Mouse (Mus musculus) limb, embryonic 12.5 days (tissue): ENCODE results near the gene Ptk6. TPM values are rescaled to one million over a fixed set of nuclear protein-coding genes. Genes with fewer than 3 reads are reported as not detected.

ENCODE experiments used
- ATAC-seq: fragments of 200-750 bp; cut with Nextera tagmentation; 2 replicates; pipeline ENCODE4 v1.8.0; 2017; ENCODE audit warnings: low read depth, moderate TSS enrichment; ENCODE audit not compliant: insufficient number of reproducible peaks, insufficient read depth, low FRiP score, low TSS enrichment
- H3K27ac ChIP-seq: fragments of 300-500 bp; sonication (generic); 2 replicates; pipeline ENCODE4 v1.5.1; 2016; ENCODE audit warnings: mild to moderate bottlenecking, moderate library complexity
- H3K27me3 ChIP-seq: fragments of 300-500 bp; sonication (generic); 2 replicates; pipeline ENCODE4 v1.6.1; 2016; ENCODE audit warnings: mild to moderate bottlenecking, moderate library complexity
- H3K36me3 ChIP-seq: fragments of 300-500 bp; sonication (generic); 2 replicates; pipeline ENCODE4 v1.6.1; 2016; ENCODE audit warnings: mild to moderate bottlenecking, moderate library complexity
- H3K4me1 ChIP-seq: fragments of 300-500 bp; sonication (generic); replicated peaks from 2 replicates; pipeline ENCODE4 v1.6.1; 2016
- H3K4me2 ChIP-seq: fragments of 300-500 bp; sonication (generic); 2 replicates; pipeline ENCODE4 v1.6.1; 2016; ENCODE audit warnings: mild to moderate bottlenecking, moderate library complexity
- H3K4me3 ChIP-seq: fragments of 300-500 bp; sonication (generic); replicated peaks from 2 replicates; pipeline ENCODE4 v1.5.1; 2016; ENCODE audit warnings: mild to moderate bottlenecking
- H3K9ac ChIP-seq: fragments of 300-500 bp; sonication (generic); replicated peaks from 2 replicates; pipeline ENCODE4 v1.6.1; 2016; ENCODE audit warnings: mild to moderate bottlenecking, moderate library complexity
- H3K9me3 ChIP-seq: fragments of 300-500 bp; sonication (generic); 2 replicates; pipeline ENCODE4 v1.6.1; 2016; ENCODE audit warnings: mild to moderate bottlenecking, moderate library complexity
- WGBS: fragments of 180-500 bp; shearing (Covaris S2); methylation state at CpG from one replicate; pipeline ENCODE4 v1.1.7; 2016; 5-methylcytosine and 5-hydroxymethylcytosine counted together
- polyA plus RNA-seq: library from polyadenylated mRNA; unstranded; fragments of >200 nt; fragmentation: Nextera tagmentation; extraction: Ambion mirVana; gene quantifications from 2 replicates; pipeline ENCODE4 v1.2.1, GENCODE M21; 2016

Gene Ptk6
- polyA plus RNA-seq, 1 experiment from 2014 or later = not detected

DNA sequence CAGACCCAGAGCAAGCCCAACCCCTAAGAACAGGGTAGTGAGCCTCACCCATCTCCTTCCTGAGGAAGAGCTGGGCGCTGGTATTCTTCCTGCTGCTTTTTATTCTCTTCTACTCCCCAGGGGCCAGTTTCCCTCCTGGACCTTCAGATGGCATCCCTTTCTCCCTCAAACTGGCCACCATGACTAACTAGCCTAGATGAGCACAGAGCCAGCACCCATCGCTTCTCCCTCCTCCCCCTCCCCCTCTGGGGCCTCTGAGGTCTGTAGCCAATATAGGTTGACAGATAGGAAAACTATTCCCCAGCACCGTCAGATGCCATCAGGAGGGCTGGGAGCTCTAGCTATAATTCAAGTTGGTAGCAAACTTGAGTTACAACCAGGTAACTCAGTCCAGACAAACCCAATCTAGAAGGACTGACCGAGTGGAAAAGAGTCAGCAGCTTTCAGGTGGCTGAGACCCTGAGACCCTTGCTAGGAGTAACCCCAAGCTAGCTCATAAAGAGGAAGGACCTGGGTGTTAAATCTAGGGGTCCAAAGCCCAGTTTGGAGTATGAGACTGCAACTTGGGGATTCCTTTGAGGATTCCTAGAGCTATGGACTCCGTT, 16.4 kb upstream of the Ptk6 start:
- H3K4me2 ChIP-seq = peak overlapping the region; percentile 62
- no peaks in the 10 kb centered on the region for H3K36me3 ChIP-seq
- WGBS = 41% methylated on average over 5 of the region's 5 CpGs
- ATAC-seq = no peak
- H3K9ac ChIP-seq = no peak overlapping the region
- no peak overlapping the region for H3K4me3 ChIP-seq
- H3K27ac ChIP-seq = peak overlapping the region; percentile 89
- H3K4me1 ChIP-seq = peaks cover 21% of the 10 kb centered on the region
- peaks cover 6% of the 10 kb centered on the region for H3K27me3 ChIP-seq
- no peaks in the 10 kb centered on the region for H3K9me3 ChIP-seq

DNA sequence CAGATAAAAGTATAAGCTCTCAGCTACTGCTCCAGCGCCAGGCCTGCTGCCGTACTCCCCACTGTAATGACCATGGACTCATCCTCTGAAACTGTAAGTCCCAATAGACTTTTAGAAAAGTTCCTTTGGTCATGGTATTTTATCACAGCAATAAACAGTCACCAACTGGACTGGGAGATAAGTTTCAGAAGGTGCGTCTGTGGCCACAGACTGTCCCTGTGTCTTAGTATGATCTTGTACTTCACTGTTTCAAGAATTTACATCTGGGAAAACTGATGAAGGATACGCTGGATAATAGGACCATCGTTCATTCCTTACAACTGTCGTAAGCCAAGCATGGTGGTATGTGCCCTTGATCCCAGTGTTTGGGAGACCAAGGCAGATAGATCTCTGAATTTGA, 13.4 kb upstream of the Ptk6 start:
- no peak overlapping the region for H3K4me2 ChIP-seq
- H3K36me3 ChIP-seq = no peaks in the 10 kb centered on the region
- no peak for ATAC-seq
- peaks cover 38% of the 10 kb centered on the region for H3K4me1 ChIP-seq
- no peaks in the 10 kb centered on the region for H3K9me3 ChIP-seq
- WGBS = 87% methylated on average over 6 of the region's 6 CpGs
- peaks cover 36% of the 10 kb centered on the region for H3K27me3 ChIP-seq
- no peak overlapping the region for H3K27ac ChIP-seq
- H3K4me3 ChIP-seq = no peak overlapping the region
- H3K9ac ChIP-seq = no peak overlapping the region

DNA sequence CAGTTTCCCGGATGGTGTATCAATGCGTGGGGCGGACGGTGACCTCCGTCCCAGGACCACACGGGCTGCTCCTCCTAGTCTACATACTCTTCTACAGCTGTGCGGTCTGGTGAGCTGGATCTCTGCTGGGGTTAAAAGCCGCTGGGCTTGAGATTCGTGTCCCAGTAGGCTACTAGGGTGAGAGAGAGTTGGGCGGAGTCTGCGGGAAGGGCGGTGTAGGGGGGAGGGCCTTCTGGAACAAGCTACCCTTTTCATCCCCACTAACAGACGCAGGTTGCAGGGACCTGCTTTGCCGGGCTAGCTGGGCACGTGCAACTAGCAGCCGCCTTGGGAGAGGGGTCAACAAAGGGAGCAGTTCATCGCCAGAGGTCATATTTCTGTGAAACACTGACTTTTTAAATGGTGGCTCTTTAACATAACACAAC, 10.4 kb upstream of the Ptk6 start, which contains the start of gene Srms:
TSS of gene Srms (minus strand) at position 165 of the 425 bp plus-strand sequence.
- H3K27ac ChIP-seq = no peak within 1 kb of the TSS
- peak; percentile 76 for ATAC-seq
- under 1% methylated on average over 17 of the region's 17 CpGs for WGBS
- H3K9me3 ChIP-seq = no peaks in the 10 kb centered on the region
- H3K4me2 ChIP-seq = peak within 1 kb of the TSS; percentile 63
- no peaks in the 10 kb centered on the region for H3K36me3 ChIP-seq
- H3K4me1 ChIP-seq = peaks cover 17% of the 10 kb centered on the region
- peak within 1 kb of the TSS; percentile 36 for H3K4me3 ChIP-seq
- peak within 1 kb of the TSS; percentile 45 for H3K9ac ChIP-seq
- peaks cover 43% of the 10 kb centered on the region for H3K27me3 ChIP-seq

DNA sequence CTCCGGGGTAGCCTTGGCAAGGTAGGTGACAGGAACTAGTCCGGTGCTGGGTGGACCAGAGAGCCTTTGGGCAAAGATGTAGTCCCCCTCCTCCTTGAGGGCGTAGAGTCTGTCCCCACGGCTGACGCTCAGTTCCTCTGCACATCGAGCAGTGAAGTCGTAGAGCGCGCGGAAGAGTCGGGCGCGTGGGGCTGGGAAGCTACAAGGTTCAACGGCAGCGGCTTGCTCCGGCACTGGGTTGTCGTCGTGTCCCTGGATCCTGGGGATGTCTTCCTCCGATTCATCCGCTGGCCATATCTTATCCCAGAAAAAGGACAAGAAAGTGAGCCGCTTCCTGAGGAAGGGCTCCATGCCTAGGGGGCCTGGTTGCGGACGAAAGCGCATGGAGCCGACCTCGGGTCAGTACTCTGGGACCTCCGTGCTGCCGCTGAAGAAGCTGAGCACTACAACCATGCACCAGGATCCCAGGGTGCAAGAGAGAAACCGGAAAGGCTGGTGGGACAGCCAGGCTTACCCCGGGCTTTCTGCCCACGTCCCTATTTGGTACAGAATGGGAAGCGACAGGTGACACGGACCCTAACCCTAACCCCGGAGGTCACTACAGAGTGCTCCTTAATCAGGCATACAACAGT, 9.9 kb upstream of the Ptk6 start:
- peak overlapping the region; percentile 45 for H3K9ac ChIP-seq
- 3% methylated on average over 34 of the region's 34 CpGs for WGBS
- peak overlapping the region; percentile 63 for H3K4me2 ChIP-seq
- H3K4me1 ChIP-seq = peaks cover 17% of the 10 kb centered on the region
- no peaks in the 10 kb centered on the region for H3K36me3 ChIP-seq
- H3K27ac ChIP-seq = no peak overlapping the region
- peak; percentile 24; the same call in 1 of the 2 replicates for ATAC-seq
- H3K9me3 ChIP-seq = no peaks in the 10 kb centered on the region
- H3K27me3 ChIP-seq = peaks cover 43% of the 10 kb centered on the region
- H3K4me3 ChIP-seq = peak overlapping the region; percentile 36

DNA sequence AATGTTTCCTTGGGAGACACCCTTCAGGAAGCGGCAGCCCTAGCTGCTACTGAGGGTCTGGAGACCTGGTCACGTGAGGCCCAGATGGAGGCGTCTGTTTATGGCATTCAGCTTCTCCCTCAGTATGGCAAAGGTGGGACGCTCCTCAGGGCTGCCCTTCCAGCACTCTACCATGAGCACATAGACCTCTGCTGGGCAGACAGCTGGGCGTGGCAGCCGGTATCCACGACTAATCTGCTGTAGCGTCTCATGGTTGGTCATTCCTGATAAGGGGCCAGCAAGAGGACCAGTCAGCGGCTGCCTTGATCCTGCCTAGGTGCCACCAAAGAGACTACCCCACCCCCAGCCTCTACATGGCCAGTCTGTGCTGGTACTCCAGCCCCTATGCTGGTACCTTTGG, 3.5 kb upstream of the Ptk6 start:
- Histone ChIP-seq H3K4me2 (no peak overlapping the region), H3K27me3 (peaks cover 8% of the 10 kb centered on the region), H3K4me3 (no peak overlapping the region), H3K4me1 (no peaks in the 10 kb centered on the region), H3K36me3 (no peaks in the 10 kb centered on the region), H3K9me3 (no peaks in the 10 kb centered on the region), H3K9ac (no peak overlapping the region), H3K27ac (no peak overlapping the region)
- WGBS = 76% methylated on average over 9 of the region's 9 CpGs
- no peak for ATAC-seq

DNA sequence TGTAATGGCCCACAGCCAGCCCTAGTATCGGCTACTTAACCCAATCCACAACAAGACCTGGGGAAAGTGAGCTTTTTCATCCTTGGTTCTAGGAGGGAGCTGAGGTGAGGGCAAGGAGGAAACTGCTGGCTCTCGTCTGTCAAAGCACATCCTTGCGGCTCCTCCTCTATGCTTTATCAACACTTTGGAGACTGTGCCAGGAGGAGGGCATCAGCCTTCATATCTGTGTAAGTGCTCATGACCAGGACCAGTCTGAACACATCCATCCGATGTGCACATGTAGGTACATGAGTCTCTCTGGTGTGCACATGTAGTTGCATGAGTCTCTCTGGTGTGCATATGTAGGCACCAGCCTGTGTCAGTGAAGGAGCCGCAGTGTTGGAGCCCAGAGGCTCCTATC, 3.1 kb upstream of the Ptk6 start:
- H3K27me3 ChIP-seq = 0 out of 2 replicates have a peak, but pooled peaks cover 5% of the 10 kb centered on the region
- no peak overlapping the region for H3K4me3 ChIP-seq
- 0 out of 2 replicates have a peak, but pooled peaks have one; percentile 42 for ATAC-seq
- H3K9ac ChIP-seq = no peak overlapping the region
- no peak overlapping the region for H3K27ac ChIP-seq
- no peaks in the 10 kb centered on the region for H3K36me3 ChIP-seq
- no peaks in the 10 kb centered on the region for H3K4me1 ChIP-seq
- H3K4me2 ChIP-seq = no peak overlapping the region
- 84% methylated on average over 5 of the region's 5 CpGs for WGBS
- H3K9me3 ChIP-seq = no peaks in the 10 kb centered on the region

DNA sequence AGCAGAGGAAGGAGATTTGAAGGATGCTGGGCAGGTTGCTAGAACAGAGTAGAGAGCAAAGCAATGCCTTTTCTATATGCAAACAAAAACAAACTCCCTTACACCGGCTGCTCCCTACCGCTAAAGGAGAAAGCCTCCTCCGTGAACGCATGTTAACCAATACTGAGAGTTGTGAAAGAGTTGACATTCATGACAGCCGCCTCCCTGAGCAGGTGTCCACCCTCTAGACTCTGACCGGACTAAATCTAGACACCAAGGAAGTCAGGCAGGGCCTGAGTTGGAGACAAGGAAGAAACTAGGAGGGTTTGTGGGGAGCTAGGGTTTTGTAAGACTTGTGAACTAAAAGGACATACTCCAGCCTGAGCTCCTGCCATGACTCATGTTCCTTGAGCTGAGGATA, 297 bp upstream of the Ptk6 start:
- 85% methylated on average over 6 of the region's 6 CpGs for WGBS
- no peak overlapping the region for H3K4me3 ChIP-seq

DNA sequence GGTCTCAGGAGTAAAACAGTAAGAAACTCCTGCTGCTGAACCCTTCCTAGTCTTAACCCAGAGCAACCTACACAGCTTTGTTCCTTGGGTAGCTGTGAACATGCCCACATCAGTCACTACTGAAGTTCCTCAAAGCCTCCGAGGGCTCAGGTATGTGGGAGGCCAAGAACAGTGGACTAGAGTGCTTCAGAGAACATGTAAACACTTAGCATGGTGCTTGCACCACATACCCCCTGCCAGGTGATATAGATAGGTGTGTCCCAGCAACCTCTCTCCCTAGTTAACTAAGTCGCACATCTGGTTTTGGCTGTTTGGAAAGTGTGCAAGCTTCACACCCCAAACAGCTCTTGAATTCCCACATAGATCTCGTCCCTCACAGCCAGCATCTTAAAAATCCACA, 983 bp downstream of the Ptk6 start:
- Histone ChIP-seq H3K4me3 (no peak overlapping the region), H3K36me3 (no peaks in the 10 kb centered on the region), H3K4me1 (no peaks in the 10 kb centered on the region), H3K27me3 (no peaks in the 10 kb centered on the region), H3K9ac (no peak overlapping the region), H3K4me2 (no peak overlapping the region), H3K27ac (no peak overlapping the region), H3K9me3 (no peaks in the 10 kb centered on the region)
- ATAC-seq = no peak
- WGBS = 68% methylated on average over 3 of the region's 3 CpGs

More for the DNA sequence above, 297 bp upstream of the Ptk6 start:
- Histone ChIP-seq H3K4me2 (no peak overlapping the region), H3K36me3 (no peaks in the 10 kb centered on the region), H3K9me3 (no peaks in the 10 kb centered on the region), H3K4me1 (no peaks in the 10 kb centered on the region), H3K27me3 (no peaks in the 10 kb centered on the region), H3K9ac (no peak overlapping the region), H3K27ac (no peak overlapping the region)
- ATAC-seq = no peak

DNA sequence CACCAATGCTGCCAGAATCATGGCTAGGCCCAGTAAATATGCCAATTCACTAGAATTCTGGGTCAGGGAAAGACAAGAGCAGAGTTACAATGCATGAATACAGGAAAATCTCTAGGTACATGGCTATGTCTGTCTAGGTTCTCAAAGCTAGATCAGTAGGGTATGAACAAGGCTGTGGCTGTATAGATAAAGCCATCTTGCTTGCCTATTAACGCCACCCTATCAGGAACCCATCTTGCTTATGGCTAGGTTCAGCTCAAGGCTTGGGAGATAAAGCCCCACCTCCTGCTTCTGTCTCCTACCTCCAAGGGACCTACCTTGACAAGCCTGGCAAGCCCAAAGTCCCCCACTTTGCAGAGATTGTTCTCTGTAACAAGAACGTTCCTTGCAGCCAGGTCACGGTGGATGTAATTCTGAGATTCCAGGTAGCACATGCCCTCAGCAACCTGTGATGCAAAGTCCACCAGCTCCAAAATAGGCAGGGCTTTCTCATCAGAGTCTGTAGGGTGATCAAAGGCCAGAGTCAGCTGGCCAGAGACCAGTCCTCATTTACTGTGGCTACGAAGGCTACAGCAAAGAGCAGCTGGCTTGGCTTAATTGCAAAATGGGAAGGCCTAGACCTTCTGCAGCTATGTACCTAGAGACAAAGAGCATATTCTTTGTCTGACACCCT, 5.8 kb downstream of the Ptk6 start:
- no peaks in the 10 kb centered on the region for H3K27me3 ChIP-seq
- no peak for ATAC-seq
- H3K4me3 ChIP-seq = no peak overlapping the region
- no peaks in the 10 kb centered on the region for H3K9me3 ChIP-seq
- no peaks in the 10 kb centered on the region for H3K36me3 ChIP-seq
- no peak overlapping the region for H3K9ac ChIP-seq
- WGBS = 87% methylated on average over 4 of the region's 4 CpGs
- no peak overlapping the region for H3K27ac ChIP-seq
- H3K4me1 ChIP-seq = no peaks in the 10 kb centered on the region
- no peak overlapping the region for H3K4me2 ChIP-seq

DNA sequence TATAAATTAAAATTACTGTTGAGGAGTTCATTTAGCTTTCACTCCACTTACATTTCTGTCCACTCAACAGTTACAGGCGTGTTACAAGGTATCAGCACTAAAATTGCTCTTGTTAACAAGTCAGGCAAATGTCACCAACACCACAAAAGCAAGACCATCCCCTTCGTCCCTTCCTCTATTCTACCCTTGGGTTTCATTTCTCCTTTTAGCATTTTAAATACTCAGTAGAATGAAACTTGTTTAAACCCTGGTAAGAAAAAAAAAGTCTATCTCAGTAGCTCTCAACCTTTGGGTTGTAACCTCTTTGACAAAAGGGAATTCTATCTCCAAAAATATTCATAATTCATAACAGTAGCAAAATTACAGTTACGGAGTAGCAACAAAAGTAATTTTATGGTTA, 9.5 kb downstream of the Ptk6 start:
- H3K36me3 ChIP-seq = peaks cover 13% of the 10 kb centered on the region
- no peak overlapping the region for H3K4me2 ChIP-seq
- H3K9ac ChIP-seq = no peak overlapping the region
- H3K27me3 ChIP-seq = no peaks in the 10 kb centered on the region
- H3K4me3 ChIP-seq = no peak overlapping the region
- H3K27ac ChIP-seq = no peak overlapping the region
- H3K9me3 ChIP-seq = no peaks in the 10 kb centered on the region
- WGBS = 77% methylated on average over 3 of the region's 3 CpGs
- no peak for ATAC-seq
- H3K4me1 ChIP-seq = peaks cover 7% of the 10 kb centered on the region

DNA sequence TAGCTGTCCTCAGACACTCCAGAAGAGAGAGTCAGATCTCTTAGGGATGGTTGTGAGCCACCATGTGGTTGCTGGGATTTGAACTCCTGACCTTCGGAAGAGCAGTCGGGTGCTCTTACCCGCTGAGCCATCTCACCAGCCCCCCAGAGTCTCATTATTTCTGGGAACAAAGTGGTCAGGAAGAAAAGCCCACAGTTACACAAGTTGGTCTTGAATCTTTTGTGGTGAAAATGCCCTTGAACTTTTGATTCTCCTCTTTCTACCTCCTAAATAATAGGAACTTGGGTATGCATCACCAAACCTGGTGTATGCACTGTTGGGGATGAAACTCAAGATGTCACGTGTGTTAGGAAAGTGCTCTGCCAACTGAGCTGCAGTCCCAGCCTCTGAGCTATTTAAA, 10.7 kb downstream of the Ptk6 start:
- ATAC-seq = no peak
- 66% methylated on average over 4 of the region's 4 CpGs for WGBS
- peaks cover 7% of the 10 kb centered on the region for H3K4me1 ChIP-seq
- H3K4me2 ChIP-seq = no peak overlapping the region
- peaks cover 13% of the 10 kb centered on the region for H3K36me3 ChIP-seq
- no peaks in the 10 kb centered on the region for H3K27me3 ChIP-seq
- no peaks in the 10 kb centered on the region for H3K9me3 ChIP-seq
- H3K27ac ChIP-seq = no peak overlapping the region
- H3K4me3 ChIP-seq = no peak overlapping the region
- no peak overlapping the region for H3K9ac ChIP-seq
